Mouse (Mus musculus): Measurements from ENCODE around the gene Alox8.

- TF ChIP-seq CTCF (IDR thresholded peaks at IDR 0.05; ENCODE audit: low read depth, low read length) (no peak), POLR2A (IDR thresholded peaks at IDR 0.05; ENCODE audit: extremely low read depth, insufficient read depth, low read length) (no peak)
Measured at GRCm38 (mm10) chr11:69178525-69178924, 19.1 kb downstream of the Alox8 start.
